In the genomic region with DNA sequence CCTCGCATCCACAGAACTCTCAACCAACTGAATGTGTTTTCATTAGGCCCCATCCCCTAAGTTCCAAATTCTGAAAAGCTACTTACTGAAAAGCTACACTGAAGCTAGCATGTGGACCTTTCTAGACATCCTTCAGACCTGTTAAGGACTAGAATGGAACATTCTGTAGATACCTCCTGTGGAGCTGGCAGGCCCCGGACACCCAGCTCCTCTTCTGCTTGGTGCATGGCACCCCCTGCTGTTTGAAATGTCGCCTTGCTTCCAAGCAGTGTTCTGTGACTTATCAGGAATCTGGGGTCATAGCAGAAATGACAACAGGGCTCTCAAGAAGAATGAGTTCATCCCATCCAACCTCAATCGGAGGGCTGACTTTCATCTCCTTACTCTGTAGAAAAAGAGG, we compare ENCODE assay signal across 9 mouse cellular contexts. TPM values are rescaled to one million over a fixed set of nuclear protein-coding genes. Genes with fewer than 3 reads are reported as not detected.
DNase-seq lines count a peak whose midpoint lies in the region; ATAC-seq and TF ChIP-seq lines count a peak whose summit lies in the region.
"Had no signal": no experiment of that assay in that cellular context is flagged by ENCODE, and none has a peak within 500 bp of the region (broad histone marks: within the 10 kb centered on the region; RNA-seq: fewer than 3 reads in every experiment).

No protein-coding gene starts in this region.

- 84% methylated on average over 4 of the region's 4 CpGs for WGBS in midbrain, embryonic 11.5 days
- 83% methylated on average over 4 of the region's 4 CpGs for WGBS in midbrain, embryonic 16.5 days
- 62% methylated on average over 4 of the region's 4 CpGs for WGBS in olfactory bulb, adult 2 months

- no peaks in the 10 kb centered on the region for H3K9me3 ChIP-seq in midbrain, embryonic 11.5 days (ENCODE audit: control insufficient read depth, low read length)
- no peaks in the 10 kb centered on the region for H3K9me3 ChIP-seq in midbrain, embryonic 16.5 days (replicated peaks; ENCODE audit: control insufficient read depth, low read length, poor library complexity, severe bottlenecking)
- H3K9me3 ChIP-seq: limb, embryonic 13.5 days had no signal

- peaks cover 10% of the 10 kb centered on the region for H3K4me1 ChIP-seq in midbrain, embryonic 11.5 days (ENCODE audit: control insufficient read depth, insufficient read depth, low read length)
- H3K4me1 ChIP-seq in midbrain, embryonic 16.5 days (ENCODE audit: control insufficient read depth, insufficient read depth, low read length) = no peaks in the 10 kb centered on the region
- peaks cover 20% of the 10 kb centered on the region for H3K4me1 ChIP-seq in olfactory bulb, adult 2 months (ENCODE audit: control insufficient read depth, insufficient read depth, low read length)
- H3K4me1 ChIP-seq: limb, embryonic 13.5 days had no signal

- in situ Hi-C loops in Patski (cut with MboI; ENCODE audit: low pct_unique_long_range_greater_than_20kb) = loop anchor here (5.0 kb wide), 1 partner anchor 266 kb away; no protein-coding TSS in a partner anchor

- no peak overlapping the region for H3K4me2 ChIP-seq in midbrain, embryonic 11.5 days
- H3K4me2 ChIP-seq in midbrain, embryonic 16.5 days (ENCODE audit: low read length) = no peak overlapping the region
- H3K4me2 ChIP-seq: limb, embryonic 13.5 days had no signal

- intact Hi-C loops in left cerebral cortex, postnatal 25 days (cut with DNase I) = loop anchor here (2.0 kb wide), 1 partner anchor 256 kb away; no protein-coding TSS in a partner anchor

- H3K27ac ChIP-seq in midbrain, embryonic 11.5 days (ENCODE audit: low read depth, low read length) = no peak overlapping the region
- no peak overlapping the region for H3K27ac ChIP-seq in midbrain, embryonic 16.5 days (ENCODE audit: low read length)
- H3K27ac ChIP-seq in olfactory bulb, adult 2 months (ENCODE audit: insufficient read depth, low read depth, low read length) = no peak overlapping the region
- H3K27ac ChIP-seq: limb, embryonic 13.5 days had no signal

- POLR2A ChIA-PET in Patski (lab: Charles Lee) = no interaction called here

- CTCF ChIA-PET in Patski (lab: Charles Lee) = interaction anchor here (1.0 to 3.7 kb wide), 16 partner anchors 9 to 265 kb away, joined by 3 to 20 read pairs (median 6); no protein-coding TSS in a partner anchor

- no peak overlapping the region for H3K4me3 ChIP-seq in midbrain, embryonic 11.5 days (ENCODE audit: low read depth, low read length)
- H3K4me3 ChIP-seq in midbrain, embryonic 16.5 days (ENCODE audit: low read depth, low read length) = no peak overlapping the region
- H3K4me3 ChIP-seq in olfactory bulb, adult 2 months (ENCODE audit: insufficient read depth, low read depth, low read length) = no peak overlapping the region
- H3K4me3 ChIP-seq: erythroblast, embryonic 14.5 days; limb, embryonic 13.5 days had no signal

- no peak for ATAC-seq in midbrain, embryonic 11.5 days (ENCODE audit: low FRiP score)
- no peak for ATAC-seq in midbrain, embryonic 16.5 days
- ATAC-seq in Patski = peak; percentile 56

- TF ChIP-seq CTCF in Patski (IDR thresholded peaks at IDR 0.05) = peak; percentile 77
- TF ChIP-seq CTCF in olfactory bulb, adult 2 months (IDR thresholded peaks at IDR 0.05; ENCODE audit: insufficient read depth, low read depth, low read length) = peak; percentile 69

- 0 out of 2 replicates have a peak, but pooled peaks cover 2% of the 10 kb centered on the region for H3K36me3 ChIP-seq in midbrain, embryonic 11.5 days (ENCODE audit: control insufficient read depth, insufficient read depth, low read length)
- peaks cover 5% of the 10 kb centered on the region for H3K36me3 ChIP-seq in midbrain, embryonic 16.5 days (ENCODE audit: control insufficient read depth, insufficient read depth, low read length)

- no peaks in the 10 kb centered on the region for H3K27me3 ChIP-seq in midbrain, embryonic 11.5 days (ENCODE audit: control insufficient read depth, insufficient read depth, low read length)
- H3K27me3 ChIP-seq in midbrain, embryonic 16.5 days (ENCODE audit: control insufficient read depth, insufficient read depth, low read depth, low read length) = no peaks in the 10 kb centered on the region
- no peaks in the 10 kb centered on the region for H3K27me3 ChIP-seq in Patski
- H3K27me3 ChIP-seq: limb, embryonic 13.5 days had no signal

- H3K9ac ChIP-seq in midbrain, embryonic 11.5 days (ENCODE audit: low read length) = no peak overlapping the region
- H3K9ac ChIP-seq in midbrain, embryonic 16.5 days (ENCODE audit: low read depth, low read length) = no peak overlapping the region
- H3K9ac ChIP-seq: limb, embryonic 13.5 days had no signal

- no peak for TF ChIP-seq POLR2A in olfactory bulb, adult 2 months (IDR thresholded peaks at IDR 0.05; ENCODE audit: insufficient read depth, low read depth, low read length)

- peak; percentile 84 for DNase-seq in midbrain, embryonic 11.5 days (ENCODE audit: low spot score, missing footprints)
- DNase-seq in Patski (ENCODE audit: low read depth, low spot score) = no peak
- DNase-seq in cerebellum, adult 9-10 months = peak; percentile 76
- DNase-seq in heart, adult 9 months (ENCODE audit: low spot score in 2 of 2) = peak; percentile 33 to 58
- DNase-seq in left cerebral cortex, postnatal 25 days (ENCODE audit: low spot score in 2 of 2) = peak; percentile 60 to 74

RNA-seq across cellular contexts. Expression of a gene that starts 47.5 kb away (rescaled TPM):
- polyA plus RNA-seq in midbrain, embryonic 11.5 days (2014; fragmentation: Nextera tagmentation; extraction: Ambion mirVana) = 33.3 and 34.0 TPM in 2 replicates
- 20.7 and 21.6 TPM in 2 replicates for polyA plus RNA-seq in midbrain, embryonic 16.5 days (2015; fragmentation: Nextera tagmentation; extraction: Ambion mirVana)
- polyA plus RNA-seq in Patski (2021) = 42.4 TPM
- total RNA-seq in left cerebral cortex, postnatal 25 days (2021) = 10 to 100 TPM; 21.2 to 23.3 TPM
- polyA plus RNA-seq in olfactory bulb, adult 2 months (2012; ENCODE audit: insufficient read depth, insufficient read length, low replicate concordance, missing spikeins) = not detected in 2 replicates
